Mouse (Mus musculus) mouse embryonic stem cell (cell line): Measurements from ENCODE around the gene Slc35f1.
"Not testable (repeated sequence)": the region's sequence is repeated elsewhere in the genome, so short reads cannot be mapped to it uniquely, and the experiment has no call there.

Experiments
- in situ Hi-C, 2 experiments: fragments of 300-500 bp; cut with MboI; formaldehyde crosslinking; loops; 1 replicate in 1 of 2; 3 replicates in 1 of 2; pipeline ENCODE4 v1.14.3; 2019 to 2020; ENCODE audit warnings: low sequenced_read_pairs in 2 of 2, low pct_unique_long_range_greater_than_20kb in 1 of 2, mixed read lengths in 1 of 2; ENCODE audit not compliant: unreplicated experiment in 1 of 2

The Slc35f1 gene

GRCm38 (mm10) chr10:52878093-52878801 is 187.9 kb downstream of the Slc35f1 start:
- in situ Hi-C loops: no loop called here

GRCm38 (mm10) chr10:52896724-52897123 is 206.4 kb downstream of the Slc35f1 start:
- in situ Hi-C loops: not testable (repeated sequence)

GRCm38 (mm10) chr10:52904914-52905313 is 214.6 kb downstream of the Slc35f1 start:
- in situ Hi-C loops: no loop called here

GRCm38 (mm10) chr10:52911762-52912161 is 221.4 kb downstream of the Slc35f1 start:
- in situ Hi-C loops: no loop called here

GRCm38 (mm10) chr10:52918715-52919114 is 228.4 kb downstream of the Slc35f1 start:
- in situ Hi-C loops: no loop called here

- in situ Hi-C loops: no loop called here
These were observed 232.8 kb downstream of the Slc35f1 start for GRCm38 (mm10) chr10:52923143-52923542.

GRCm38 (mm10) chr10:52926330-52926729 is 236.0 kb downstream of the Slc35f1 start:
- in situ Hi-C loops: no loop called here

GRCm38 (mm10) chr10:52932159-52932558 is 241.8 kb downstream of the Slc35f1 start:
- in situ Hi-C loops: no loop called here

GRCm38 (mm10) chr10:52934615-52935014 is 244.3 kb downstream of the Slc35f1 start:
- in situ Hi-C loops: no loop called here

GRCm38 (mm10) chr10:52940111-52940830 is 249.9 kb downstream of the Slc35f1 start:
- in situ Hi-C loops: no loop called here

- in situ Hi-C loops: no loop called here
These were observed 250.5 kb downstream of the Slc35f1 start for GRCm38 (mm10) chr10:52940831-52941216.

- in situ Hi-C loops: no loop called here
These were observed 262.2 kb downstream of the Slc35f1 start for GRCm38 (mm10) chr10:52952581-52952980.

- in situ Hi-C loops: no loop called here
These were observed 266.4 kb downstream of the Slc35f1 start for GRCm38 (mm10) chr10:52956728-52957127.

- in situ Hi-C loops: no loop called here
These were observed 288.9 kb downstream of the Slc35f1 start for GRCm38 (mm10) chr10:52979251-52979650.

GRCm38 (mm10) chr10:52982836-52983235 is 292.5 kb downstream of the Slc35f1 start:
- in situ Hi-C loops: no loop called here

GRCm38 (mm10) chr10:52992246-52992645 is 301.9 kb downstream of the Slc35f1 start:
- in situ Hi-C loops: no loop called here

- in situ Hi-C loops: no loop called here
These were observed 306.6 kb downstream of the Slc35f1 start for GRCm38 (mm10) chr10:52996886-52997285.

GRCm38 (mm10) chr10:53001136-53001535 is 310.8 kb downstream of the Slc35f1 start:
- in situ Hi-C loops: no loop called here

GRCm38 (mm10) chr10:53006229-53007190 is 316.2 kb downstream of the Slc35f1 start:
- in situ Hi-C loops: no loop called here
